Mouse (Mus musculus) left cerebral cortex, adult 18-20 months (tissue): ENCODE data around the gene Cenpn. TPM values are rescaled to one million over a fixed set of nuclear protein-coding genes. Genes with fewer than 3 reads are reported as not detected.

Source experiments
- total RNA-seq, 2 experiments: library from RNA; stranded (reverse); gene quantifications; 2 replicates each; pipeline ENCODE4 v1.2.3; 2021

Cenpn gene
- total RNA-seq, 2 experiments from 2014 or later = 1.0 to 2.0 TPM

Other genes starting within 250 kb of the Cenpn start
- 10 to 100 TPM; 19.2 to 23.3 TPM for gene Cdyl2, start 188.7 kb upstream of the Cenpn start, total RNA-seq
- gene Cmc2, start 275 bp upstream of the Cenpn start, total RNA-seq = 10 to 100 TPM; 17.8 to 18.2 TPM
- 10 to 100 TPM; 76.7 to 77.7 TPM for gene Atmin, start 21.7 kb downstream of the Cenpn start, total RNA-seq
- gene 1700030J22Rik, start 57.2 kb downstream of the Cenpn start, total RNA-seq = 10 to 100 TPM; 10.1 to 11.8 TPM
- gene Gcsh, start 71.8 kb downstream of the Cenpn start, total RNA-seq = 10 to 100 TPM; 39.1 to 47.5 TPM
- under 1 TPM; 0.07 to 0.26 TPM for gene Pkd1l2, start 160.7 kb downstream of the Cenpn start, total RNA-seq
- gene Bco1, start 174.1 kb downstream of the Cenpn start, total RNA-seq = not detected
- gene Gan, start 236.4 kb downstream of the Cenpn start, total RNA-seq = 10 to 100 TPM; 17.9 to 18.4 TPM